Mouse (Mus musculus): ENCODE measurements around the gene Pi4kb. TPM values are rescaled to one million over a fixed set of nuclear protein-coding genes. Genes with fewer than 3 reads are reported as not detected.
"Not testable (repeated sequence)": the region's sequence is repeated elsewhere in the genome, so short reads cannot be mapped to it uniquely, and the experiment has no call there.

Gene Pi4kb
- polyA plus RNA-seq, 1 experiment from 2014 or later: 10.0 TPM

DNA sequence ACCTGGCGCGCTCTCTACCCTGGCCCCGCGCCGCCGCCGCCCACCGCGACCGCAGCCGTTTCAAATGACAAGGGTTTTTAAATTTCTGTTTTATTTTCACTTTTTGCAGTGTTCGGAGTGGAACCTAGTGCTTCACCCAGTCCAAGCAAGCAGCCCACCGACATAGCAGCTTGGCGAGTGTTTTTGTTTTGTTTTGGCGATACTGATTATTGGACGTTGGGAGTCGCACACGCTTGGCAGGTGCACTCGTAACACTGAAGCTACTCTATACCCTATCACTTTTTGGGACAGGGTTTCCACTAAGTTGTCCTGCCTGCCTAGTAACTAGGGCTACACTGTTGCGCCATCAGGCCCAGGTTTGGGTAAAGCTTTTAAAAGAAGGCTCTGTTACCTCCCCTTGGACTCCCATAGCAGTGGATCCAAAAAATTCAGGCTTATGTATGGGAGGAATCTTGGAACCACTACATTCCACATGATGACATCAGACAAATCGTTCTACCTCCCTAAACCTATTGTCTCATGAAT, 42.1 kb downstream of the Pi4kb start:
- H3K4me1 ChIP-seq (replicated peaks; ENCODE audit: control insufficient read depth, insufficient read depth): peaks cover 2% of the 10 kb centered on the region; the same call in 1 of the 2 replicates
- H3K9me3 ChIP-seq (ENCODE audit: control insufficient read depth, low read length): no peaks in the 10 kb centered on the region
- H3K27me3 ChIP-seq (ENCODE audit: control insufficient read depth, insufficient read depth, low read length): no peaks in the 10 kb centered on the region
- WGBS: 4% methylated on average over 21 of the region's 21 CpGs
- H3K4me2 ChIP-seq (replicated peaks; ENCODE audit: low read depth): peak overlapping the region; percentile 70
- H3K36me3 ChIP-seq (ENCODE audit: control insufficient read depth, insufficient read depth, low read length): peaks cover 4% of the 10 kb centered on the region; the same call in 1 of the 2 replicates
- DNase-seq (ENCODE audit: low spot score) (no peak), ATAC-seq (ENCODE audit: low FRiP score, low TSS enrichment) (no peak)
- H3K27ac ChIP-seq (replicated peaks): peak overlapping the region; percentile 98
- TF ChIP-seq EP300 (optimal IDR thresholded peaks at IDR 0.05) (no peak), CTCF (IDR thresholded peaks at IDR 0.05; ENCODE audit: low read depth) (no peak)
- peak overlapping the region; percentile 82 for H3K4me3 ChIP-seq (ENCODE audit: low read depth, low read length)
- H3K9ac ChIP-seq (ENCODE audit: low read length): peak overlapping the region; percentile 62

- WGBS: 82% methylated on average over 2 of the region's 2 CpGs
- Histone ChIP-seq H3K36me3 (ENCODE audit: control insufficient read depth, insufficient read depth, low read length) (no peaks in the 10 kb centered on the region), H3K9ac (ENCODE audit: low read length) (no peak overlapping the region), H3K4me2 (replicated peaks; ENCODE audit: low read depth) (no peak overlapping the region), H3K27ac (replicated peaks) (no peak overlapping the region), H3K9me3 (ENCODE audit: control insufficient read depth, low read length) (no peaks in the 10 kb centered on the region), H3K4me3 (ENCODE audit: low read depth, low read length) (no peak overlapping the region), H3K27me3 (ENCODE audit: control insufficient read depth, insufficient read depth, low read length) (no peaks in the 10 kb centered on the region), H3K4me1 (replicated peaks; ENCODE audit: control insufficient read depth, insufficient read depth) (peaks cover 2% of the 10 kb centered on the region; the same call in 1 of the 2 replicates)
- ATAC-seq (ENCODE audit: low FRiP score, low TSS enrichment) (no peak), DNase-seq (ENCODE audit: low spot score) (no peak)
- TF ChIP-seq EP300 (optimal IDR thresholded peaks at IDR 0.05): no peak
- no peak for TF ChIP-seq CTCF (IDR thresholded peaks at IDR 0.05; ENCODE audit: low read depth)
Observed at GRCm38 (mm10) chr3:95018741-95019140, 44.2 kb downstream of the Pi4kb start.

DNA sequence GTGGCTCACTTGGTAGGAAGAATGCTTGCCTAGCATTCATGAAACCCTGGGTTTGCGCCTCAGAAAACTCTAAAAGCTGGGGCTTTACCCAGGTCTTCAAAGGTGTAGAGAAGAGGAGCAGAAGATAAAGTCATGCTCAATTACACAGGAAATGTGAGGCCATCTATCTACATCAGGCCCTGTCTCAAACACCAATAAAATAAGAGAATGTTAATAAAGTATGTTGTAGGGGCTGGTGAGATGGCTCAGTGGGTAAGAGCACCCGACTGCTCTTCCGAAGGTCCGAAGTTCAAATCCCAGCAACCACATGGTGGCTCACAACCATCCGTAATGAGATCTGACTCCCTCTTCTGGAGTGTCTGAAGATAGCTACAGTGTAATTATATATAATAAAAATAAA, 46.4 kb downstream of the Pi4kb start:
- not testable (repeated sequence) for H3K9me3 ChIP-seq (ENCODE audit: control insufficient read depth, low read length); ATAC-seq (ENCODE audit: low FRiP score, low TSS enrichment); H3K4me3 ChIP-seq (ENCODE audit: low read depth, low read length); H3K36me3 ChIP-seq (ENCODE audit: control insufficient read depth, insufficient read depth, low read length); H3K4me1 ChIP-seq (replicated peaks; ENCODE audit: control insufficient read depth, insufficient read depth); H3K9ac ChIP-seq (ENCODE audit: low read length); H3K27me3 ChIP-seq (ENCODE audit: control insufficient read depth, insufficient read depth, low read length); H3K27ac ChIP-seq (replicated peaks); H3K4me2 ChIP-seq (replicated peaks; ENCODE audit: low read depth); DNase-seq (ENCODE audit: low spot score)
- 93% methylated on average over 5 of the region's 5 CpGs for WGBS

DNA sequence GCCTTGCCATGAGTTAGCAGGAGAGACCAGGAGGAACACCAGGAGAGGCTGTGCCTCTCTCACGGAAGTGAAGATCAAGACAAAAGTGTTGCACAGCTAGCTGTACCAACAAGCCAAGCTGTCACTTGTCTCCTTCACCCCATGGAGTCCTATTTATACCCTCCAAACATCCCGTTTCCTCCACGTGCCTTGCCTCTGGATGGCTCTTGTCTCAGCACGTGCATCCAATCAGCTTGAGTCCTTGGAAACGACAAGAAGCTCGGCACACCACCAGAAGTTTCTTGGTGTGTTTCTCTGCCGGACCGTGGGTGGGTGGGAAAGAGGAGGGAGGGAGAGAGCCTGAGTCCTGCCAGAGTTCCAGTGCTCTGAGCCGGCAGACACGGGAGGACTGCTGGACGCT, 50.0 kb downstream of the Pi4kb start:
- TF ChIP-seq EP300 (optimal IDR thresholded peaks at IDR 0.05): no peak
- no peak for TF ChIP-seq CTCF (IDR thresholded peaks at IDR 0.05; ENCODE audit: low read depth)
- ATAC-seq (ENCODE audit: low FRiP score, low TSS enrichment) (peak; percentile 11; the same call in 1 of the 2 replicates), DNase-seq (ENCODE audit: low spot score) (peak; percentile 45)
- H3K4me1 ChIP-seq (replicated peaks; ENCODE audit: control insufficient read depth, insufficient read depth): no peaks in the 10 kb centered on the region
- WGBS: 8% methylated on average over 11 of the region's 11 CpGs
- no peak overlapping the region for H3K9ac ChIP-seq (ENCODE audit: low read length)
- no peaks in the 10 kb centered on the region for H3K36me3 ChIP-seq (ENCODE audit: control insufficient read depth, insufficient read depth, low read length)
- H3K4me2 ChIP-seq (replicated peaks; ENCODE audit: low read depth): no peak overlapping the region; the same call in 1 of the 2 replicates
- no peaks in the 10 kb centered on the region for H3K9me3 ChIP-seq (ENCODE audit: control insufficient read depth, low read length)
- H3K27ac ChIP-seq (replicated peaks): peak overlapping the region; percentile 13; the same call in 1 of the 2 replicates
- H3K4me3 ChIP-seq (ENCODE audit: low read depth, low read length): no peak overlapping the region
- no peaks in the 10 kb centered on the region for H3K27me3 ChIP-seq (ENCODE audit: control insufficient read depth, insufficient read depth, low read length)

- DNase-seq (ENCODE audit: low spot score) (no peak), ATAC-seq (ENCODE audit: low FRiP score, low TSS enrichment) (no peak)
- Histone ChIP-seq H3K4me3 (ENCODE audit: low read depth, low read length) (no peak overlapping the region), H3K9ac (ENCODE audit: low read length) (no peak overlapping the region), H3K36me3 (ENCODE audit: control insufficient read depth, insufficient read depth, low read length) (no peaks in the 10 kb centered on the region), H3K27ac (replicated peaks) (no peak overlapping the region), H3K4me2 (replicated peaks; ENCODE audit: low read depth) (no peak overlapping the region), H3K4me1 (replicated peaks; ENCODE audit: control insufficient read depth, insufficient read depth) (no peaks in the 10 kb centered on the region), H3K27me3 (ENCODE audit: control insufficient read depth, insufficient read depth, low read length) (no peaks in the 10 kb centered on the region), H3K9me3 (ENCODE audit: control insufficient read depth, low read length) (no peaks in the 10 kb centered on the region)
- WGBS: 41% methylated on average over 5 of the region's 5 CpGs
- no peak for TF ChIP-seq EP300 (optimal IDR thresholded peaks at IDR 0.05)
- TF ChIP-seq CTCF (IDR thresholded peaks at IDR 0.05; ENCODE audit: low read depth): no peak
Observed at GRCm38 (mm10) chr3:95025202-95025601, 50.7 kb downstream of the Pi4kb start.

DNA sequence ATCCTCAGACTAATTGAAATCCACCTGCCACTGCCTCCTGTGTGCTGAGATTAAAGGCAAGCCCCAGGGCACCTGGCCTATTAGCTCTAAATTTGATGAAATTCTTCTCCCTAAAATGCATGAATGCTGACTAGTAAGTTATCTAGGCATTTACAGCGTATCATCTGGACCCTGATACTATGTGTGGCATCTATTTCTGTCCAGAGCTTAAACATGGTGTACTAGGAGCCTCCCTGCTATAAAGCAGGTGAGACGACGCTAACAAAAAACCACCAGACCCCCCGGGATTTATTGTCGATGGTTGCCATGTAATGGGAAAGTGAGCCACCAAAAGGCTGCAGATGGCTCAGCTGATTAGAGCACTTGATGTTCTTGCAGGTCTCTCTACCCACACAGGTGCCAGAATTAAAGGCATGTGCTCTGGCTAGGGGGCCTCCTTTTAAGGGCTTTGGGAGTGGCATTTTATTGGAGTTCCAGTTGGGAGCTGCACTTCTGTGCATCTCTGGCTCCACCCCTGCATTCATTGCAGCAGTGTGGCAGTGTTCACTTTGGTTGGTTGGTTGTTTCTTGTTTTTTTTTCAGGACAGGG, 52.6 kb downstream of the Pi4kb start:
- H3K4me3 ChIP-seq (ENCODE audit: low read depth, low read length): no peak overlapping the region
- H3K9ac ChIP-seq (ENCODE audit: low read length): no peak overlapping the region
- no peak for ATAC-seq (ENCODE audit: low FRiP score, low TSS enrichment)
- H3K4me1 ChIP-seq (replicated peaks; ENCODE audit: control insufficient read depth, insufficient read depth): no peaks in the 10 kb centered on the region
- peaks cover 10% of the 10 kb centered on the region; the same call in 1 of the 2 replicates for H3K36me3 ChIP-seq (ENCODE audit: control insufficient read depth, insufficient read depth, low read length)
- H3K27ac ChIP-seq (replicated peaks): no peak overlapping the region
- H3K9me3 ChIP-seq (ENCODE audit: control insufficient read depth, low read length): no peaks in the 10 kb centered on the region
- DNase-seq (ENCODE audit: low spot score): no peak
- no peak overlapping the region for H3K4me2 ChIP-seq (replicated peaks; ENCODE audit: low read depth)
- H3K27me3 ChIP-seq (ENCODE audit: control insufficient read depth, insufficient read depth, low read length): no peaks in the 10 kb centered on the region
- no peak for TF ChIP-seq CTCF (IDR thresholded peaks at IDR 0.05; ENCODE audit: low read depth)
- no peak for TF ChIP-seq EP300 (optimal IDR thresholded peaks at IDR 0.05)
- WGBS: 68% methylated on average over 5 of the region's 5 CpGs
